Mouse (Mus musculus) megakaryocyte, adult 5-6 weeks (primary cell): Measurements from ENCODE around the gene Gpatch8. TPM values are rescaled to one million over a fixed set of nuclear protein-coding genes. Genes with fewer than 3 reads are reported as not detected.

Experiments
- ATAC-seq: 2 replicates; pipeline ENCODE4 v1.8.0; 2016; ENCODE audit warnings: mild to moderate bottlenecking, inconsistent platforms; ENCODE audit not compliant: poor library complexity, severe bottlenecking
- total RNA-seq, 2 experiments: library from RNA; stranded (forward) in 1 of 2; stranded (reverse) in 1 of 2; fragments of 153-499, 151-499 nt in 1 of 2; fragments of 221-1000, 200-1000 nt in 1 of 2; gene quantifications; 2 replicates each; pipeline versions ENCODE4 v1.2.3 to v1.2.4; 2015 to 2017

The Gpatch8 gene
- total RNA-seq, 2 experiments from 2014 or later = 18.9 to 21.3 TPM

GRCm38 (mm10) chr11:102455740-102456396 is 100.3 kb downstream of the Gpatch8 start:
- peak; percentile 81 for ATAC-seq

DNA sequence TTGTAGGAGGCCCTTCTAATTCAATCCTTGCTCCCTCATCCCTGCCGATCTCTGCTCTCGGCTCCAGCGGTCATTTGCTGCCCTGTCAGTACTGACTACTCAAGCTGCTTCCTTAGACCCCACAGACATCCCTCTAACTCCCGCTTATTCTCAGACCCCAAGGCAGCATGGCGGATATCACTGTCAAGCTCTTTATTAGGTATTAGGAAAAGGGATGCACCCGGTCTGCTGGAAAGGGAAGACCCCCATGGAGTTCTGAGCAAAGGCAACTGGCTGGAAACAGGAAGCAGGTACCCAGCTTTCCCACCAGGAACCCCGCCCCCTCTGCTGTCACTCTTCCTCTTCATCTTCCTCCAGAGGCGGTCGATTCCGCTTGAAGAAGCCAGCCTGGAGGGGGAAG is 103.1 kb downstream of the Gpatch8 start:
- no peak for ATAC-seq

DNA sequence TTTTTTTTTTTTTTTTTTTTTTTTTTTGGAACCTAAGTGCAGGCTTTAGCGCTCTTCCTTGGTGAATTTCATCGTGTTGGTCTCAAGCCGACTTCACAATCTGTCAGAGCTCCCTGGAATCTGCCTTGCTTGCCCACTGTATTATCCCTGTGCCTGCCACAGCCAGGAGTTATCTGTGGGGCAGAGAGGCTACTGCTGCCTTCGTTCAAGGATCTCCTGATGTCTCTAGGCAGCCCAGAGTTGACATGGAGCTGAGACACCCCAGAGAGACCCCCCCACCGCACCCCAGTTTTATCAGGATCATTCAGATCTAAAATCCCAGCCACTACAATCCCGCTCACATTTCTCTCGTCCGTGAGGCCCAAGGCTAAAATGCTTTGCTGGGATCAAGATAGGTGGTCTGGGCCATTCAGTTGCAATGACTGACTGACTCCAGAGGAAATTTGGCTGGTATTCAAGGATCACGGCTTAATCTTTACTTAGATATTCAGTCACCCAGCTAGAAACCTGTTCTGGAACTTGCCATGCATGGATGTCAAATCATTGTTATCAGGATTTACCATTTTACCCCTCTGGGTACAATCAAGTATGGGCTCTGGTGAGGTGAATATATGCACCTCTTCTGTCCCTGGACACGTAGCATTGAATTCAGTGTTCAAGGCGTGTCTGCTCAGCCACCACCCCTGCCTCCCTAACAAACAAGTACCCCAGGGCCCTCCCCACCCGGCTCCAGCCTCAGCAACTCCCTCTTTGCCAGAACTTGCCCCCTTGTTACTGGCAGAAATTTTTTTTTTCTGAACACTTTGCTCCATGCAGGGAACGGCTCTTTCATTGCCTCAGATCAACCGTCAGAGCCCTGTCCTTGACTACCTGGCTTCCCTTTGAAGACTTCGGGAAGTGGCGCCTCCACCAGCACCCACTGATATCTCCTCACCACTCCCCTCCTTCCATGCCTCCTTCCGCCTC is 106.9 kb downstream of the Gpatch8 start:
- no peak for ATAC-seq

GRCm38 (mm10) chr11:102448327-102448726 is 107.9 kb downstream of the Gpatch8 start:
- no peak for ATAC-seq

DNA sequence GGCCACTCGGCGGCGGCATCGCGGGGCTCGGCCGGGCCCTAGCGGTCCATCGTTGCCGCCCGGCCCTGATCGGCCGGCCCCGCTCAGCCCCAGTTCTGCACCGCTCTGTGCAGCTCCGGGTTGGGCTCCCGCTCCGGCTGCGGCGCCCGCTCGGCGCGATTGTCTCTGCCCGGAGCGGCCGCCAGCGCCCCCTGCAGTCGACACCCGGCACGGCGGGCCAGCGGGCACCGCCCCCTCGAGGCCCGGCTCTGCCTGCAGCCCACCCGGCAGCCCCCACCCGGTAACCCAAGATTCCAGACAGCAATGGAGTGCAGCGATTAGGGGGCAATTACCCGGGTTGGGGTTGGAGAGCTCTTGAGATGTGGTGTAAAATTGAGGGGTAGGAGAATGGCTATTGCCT is 108.7 kb downstream of the Gpatch8 start, which contains the start of gene Fam171a2:
TSS of gene Fam171a2 (minus strand) at position 186 of the 400 bp plus-strand sequence.
- peak; percentile 81 for ATAC-seq

GRCm38 (mm10) chr11:102446581-102447461 is 109.4 kb downstream of the Gpatch8 start:
- 0 out of 2 replicates have a peak, but pooled peaks have one; percentile 14 for ATAC-seq

- ATAC-seq = no peak
Measured at GRCm38 (mm10) chr11:102445891-102446361, 110.3 kb downstream of the Gpatch8 start.

- no peak for ATAC-seq
Measured at GRCm38 (mm10) chr11:102445264-102445890, 110.8 kb downstream of the Gpatch8 start.

- ATAC-seq = no peak
Measured at GRCm38 (mm10) chr11:102444781-102445180, 111.4 kb downstream of the Gpatch8 start.

- no peak for ATAC-seq
Measured at GRCm38 (mm10) chr11:102444321-102444720, 111.9 kb downstream of the Gpatch8 start.

- no peak for ATAC-seq
Measured at GRCm38 (mm10) chr11:102443740-102444139, 112.5 kb downstream of the Gpatch8 start.

DNA sequence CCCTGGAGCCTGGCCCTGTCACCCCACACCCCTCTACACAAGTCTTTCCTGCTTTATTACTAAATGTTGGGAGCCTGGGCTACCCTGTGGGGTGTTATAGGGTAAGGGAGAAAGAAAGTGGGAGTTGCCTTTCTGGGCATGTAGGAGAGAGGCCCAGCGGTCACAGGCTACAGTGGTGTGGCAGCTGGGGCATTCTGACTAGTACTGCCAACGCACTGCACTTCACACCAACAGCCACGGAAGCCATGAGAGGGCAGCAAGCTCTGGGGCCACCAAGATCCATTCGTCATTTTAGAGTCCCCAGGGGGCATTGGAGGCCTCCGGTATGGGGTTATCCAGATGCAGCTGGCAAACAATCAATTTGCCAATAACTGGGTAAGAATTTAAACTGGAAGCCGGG is 114.1 kb downstream of the Gpatch8 start:
- no peak for ATAC-seq

- ATAC-seq = no peak
Measured at GRCm38 (mm10) chr11:102441434-102441833, 114.8 kb downstream of the Gpatch8 start.

GRCm38 (mm10) chr11:102440255-102440654 is 115.9 kb downstream of the Gpatch8 start:
- ATAC-seq = peak; percentile 36; the same call in 1 of the 2 replicates

GRCm38 (mm10) chr11:102439093-102440082 is 116.8 kb downstream of the Gpatch8 start:
- no peak for ATAC-seq

GRCm38 (mm10) chr11:102438212-102439092 is 117.7 kb downstream of the Gpatch8 start:
- ATAC-seq = peak; percentile 53

DNA sequence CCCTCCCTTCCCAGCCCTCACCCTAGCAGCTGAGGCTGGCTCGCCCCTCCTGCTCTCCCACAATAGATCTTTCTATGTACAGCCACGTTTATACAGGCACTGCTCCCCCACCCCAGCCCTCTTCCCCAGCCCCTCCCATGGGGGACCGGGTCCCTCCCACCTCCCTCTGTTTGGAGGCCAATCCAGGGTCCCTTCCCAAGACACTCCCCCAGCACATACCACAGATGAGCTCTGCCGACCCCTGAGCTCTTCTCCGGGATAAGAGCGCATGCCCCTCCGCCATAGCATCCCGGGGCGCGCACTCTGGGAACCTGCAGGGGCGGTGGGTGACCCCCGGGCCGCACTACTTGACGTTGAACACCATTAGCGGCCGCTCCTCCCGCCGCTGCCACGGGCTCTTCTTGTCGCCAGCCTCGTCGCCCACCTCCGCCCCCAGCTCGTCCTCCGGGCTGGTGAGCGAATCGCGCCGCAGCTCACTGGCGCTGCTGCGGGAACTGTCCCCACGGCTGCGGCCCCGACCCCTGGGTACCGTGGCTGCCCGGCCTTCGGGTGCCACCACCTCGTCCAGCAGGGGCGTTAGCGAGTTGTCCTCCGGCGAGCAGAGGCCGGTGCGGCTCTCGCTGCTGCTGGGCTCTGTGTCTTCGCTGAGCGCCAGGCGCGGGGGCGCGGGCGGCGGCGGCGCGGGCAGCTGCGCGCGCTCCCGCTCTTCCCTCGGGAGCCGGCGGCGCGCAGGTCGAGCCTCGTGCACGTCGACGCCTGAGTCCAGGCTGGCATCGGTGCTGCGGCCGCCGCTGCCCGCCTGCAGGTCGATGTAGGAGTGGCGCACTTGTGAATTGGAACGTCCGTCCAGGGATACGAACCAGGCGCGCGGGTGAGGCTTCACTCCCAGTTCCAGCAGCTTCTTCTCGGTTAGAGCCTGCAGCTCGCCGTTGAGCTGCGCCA is 118.8 kb downstream of the Gpatch8 start:
- peak; percentile 43; the same call in 1 of the 2 replicates for ATAC-seq
